Mouse (Mus musculus) frontal cortex, postnatal 14 days (tissue): ENCODE results near the gene Pappa2.
A peak's percentile ranks its signal among the peaks of the same experiment; 100 is the strongest.

ENCODE experiments used
- DNase-seq, 2 experiments: peaks; one replicate each; pipeline ENCODE4 v3.0.0; 2022; ENCODE audit warnings: low spot score in 2 of 2

Pappa2 gene

DNA sequence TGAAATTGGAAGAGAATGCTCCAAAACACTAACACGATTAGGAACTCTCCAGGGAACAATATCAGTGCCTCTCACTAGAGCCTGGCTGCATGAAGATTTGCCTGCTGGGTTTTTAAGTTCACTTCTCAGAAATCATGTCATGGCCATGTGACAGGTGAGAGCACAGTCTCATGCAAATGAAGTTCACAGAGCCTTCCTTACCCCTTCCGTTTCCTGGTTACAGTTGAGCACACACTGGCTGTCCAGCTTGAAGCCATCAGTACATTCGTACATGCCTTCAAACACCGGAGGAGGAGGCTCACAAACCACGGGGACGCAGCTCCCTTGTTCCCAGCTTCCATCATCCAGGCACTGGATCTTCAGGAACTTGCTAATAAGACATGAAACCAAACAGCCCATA is 215.6 kb downstream of the Pappa2 start:
- no peak for DNase-seq

DNA sequence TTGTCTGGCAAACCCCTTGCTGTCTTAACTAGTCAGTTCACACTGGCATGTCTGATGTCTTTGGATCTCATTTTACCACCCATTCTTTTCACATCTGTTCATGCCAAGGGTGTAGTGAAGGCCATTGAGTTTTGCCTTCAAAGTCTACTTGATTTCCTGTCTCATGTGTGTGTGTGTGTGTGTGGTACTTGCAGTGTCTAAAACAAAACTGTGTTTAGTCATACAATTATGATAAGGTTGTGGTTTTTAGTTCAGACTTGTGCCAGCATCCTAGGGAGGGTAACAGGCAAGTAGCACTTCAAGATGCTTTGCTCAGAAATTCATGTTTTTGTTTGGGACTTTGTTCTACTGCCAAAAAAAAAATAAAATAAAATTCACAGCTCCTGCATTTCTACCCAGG is 216.1 kb downstream of the Pappa2 start:
- no peak for DNase-seq

DNA sequence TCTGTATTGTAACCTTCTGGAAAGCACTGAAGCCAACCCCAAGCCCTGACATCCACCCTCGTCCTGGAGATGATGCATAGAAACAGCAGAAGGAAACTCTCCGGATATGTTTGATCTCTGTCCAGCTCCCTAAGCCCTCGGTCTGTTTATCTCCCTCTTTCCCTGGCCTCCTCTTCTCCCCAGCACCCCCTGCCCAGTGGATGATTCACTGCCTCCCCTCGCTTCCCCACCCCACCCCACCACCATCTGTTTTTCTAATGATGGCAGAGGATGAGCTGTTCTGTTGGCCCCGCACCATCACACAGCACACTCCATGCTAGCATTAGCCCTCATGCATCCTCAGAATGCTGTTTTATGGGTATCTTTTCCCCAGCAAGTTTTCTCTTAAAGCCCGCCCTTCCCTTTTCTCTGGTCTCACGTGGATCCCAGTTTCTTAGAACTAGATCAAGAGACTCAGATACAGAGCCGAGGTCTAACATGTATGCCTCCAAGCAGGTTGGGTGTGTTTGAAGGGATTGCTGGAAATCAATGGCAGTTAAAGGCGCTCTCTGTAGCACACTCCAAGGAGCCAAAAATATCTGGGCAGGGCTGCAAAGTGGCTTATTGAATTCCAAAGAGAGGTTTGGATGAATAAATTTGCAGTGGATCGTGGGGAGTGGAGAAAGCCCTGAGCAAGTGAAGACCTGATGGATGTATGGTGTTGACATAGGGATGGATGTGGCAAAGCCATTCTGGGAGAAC is 231.8 kb downstream of the Pappa2 start:
- DNase-seq: no peak

DNA sequence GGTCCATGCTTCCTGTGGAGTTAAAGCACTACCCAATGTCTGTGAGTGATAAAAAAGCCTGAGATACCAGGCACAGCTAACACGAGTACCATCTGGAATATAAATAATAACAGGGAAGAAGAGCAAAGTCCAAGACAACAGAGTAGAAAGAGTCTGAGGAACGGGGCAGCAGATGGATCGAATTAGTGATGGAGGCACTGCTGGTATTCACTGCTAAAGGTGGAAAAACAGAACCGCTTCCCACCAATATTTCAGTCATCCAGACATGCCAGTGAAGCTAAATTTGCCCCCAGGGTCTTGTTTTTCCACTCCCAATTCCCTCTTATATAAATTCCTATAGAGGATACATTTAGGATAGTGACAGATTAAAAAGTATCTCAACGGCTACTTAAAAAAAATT is 238.8 kb downstream of the Pappa2 start:
- DNase-seq: no peak

DNA sequence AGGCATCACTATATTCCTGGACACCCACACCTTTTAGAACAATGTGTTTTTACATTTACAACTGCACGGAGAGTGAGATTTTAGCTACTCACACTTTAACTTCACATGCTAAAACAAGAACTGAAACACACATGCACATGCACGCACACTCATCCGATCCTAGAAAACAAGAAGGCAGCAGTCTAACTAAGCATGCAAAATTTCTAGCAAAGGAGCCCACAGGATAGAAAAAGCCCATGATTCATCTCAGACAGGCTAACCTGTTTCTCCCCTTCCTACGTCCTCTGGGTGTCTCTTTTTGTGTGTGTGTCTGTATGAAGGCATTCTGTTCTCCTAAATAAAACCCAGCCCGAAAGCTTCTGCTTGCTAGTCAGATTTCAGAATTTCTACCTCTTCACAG is 239.3 kb downstream of the Pappa2 start:
- DNase-seq: no peak

DNA sequence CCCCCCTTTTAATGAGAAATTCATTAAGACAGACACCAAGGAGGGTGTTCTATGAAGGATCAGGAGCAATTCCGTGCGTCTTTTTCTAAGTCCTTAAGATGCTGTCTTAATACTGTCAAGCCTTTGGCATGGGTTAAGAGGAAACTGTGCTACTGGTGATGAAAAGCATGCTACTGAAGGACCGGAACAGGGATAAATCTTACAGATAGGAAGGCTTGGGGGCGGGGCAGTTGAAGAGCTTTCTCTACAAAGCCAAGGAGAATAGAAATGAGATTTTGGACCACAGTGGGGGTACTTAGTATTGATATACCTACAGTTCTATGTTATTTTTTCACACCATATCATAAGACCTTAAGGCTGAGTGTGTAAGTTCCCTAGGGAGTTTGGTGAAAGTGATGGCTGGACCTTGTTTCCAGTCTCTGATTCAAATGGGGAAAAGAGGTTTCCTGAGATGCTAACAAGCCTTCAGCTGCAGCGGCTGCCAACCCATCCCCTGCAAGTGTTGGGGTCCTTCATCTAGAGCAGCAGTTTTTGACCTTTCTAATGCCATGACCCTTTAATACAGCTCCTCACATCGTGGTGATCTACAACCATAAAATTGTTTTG is 240.0 kb downstream of the Pappa2 start:
- no peak for DNase-seq

DNA sequence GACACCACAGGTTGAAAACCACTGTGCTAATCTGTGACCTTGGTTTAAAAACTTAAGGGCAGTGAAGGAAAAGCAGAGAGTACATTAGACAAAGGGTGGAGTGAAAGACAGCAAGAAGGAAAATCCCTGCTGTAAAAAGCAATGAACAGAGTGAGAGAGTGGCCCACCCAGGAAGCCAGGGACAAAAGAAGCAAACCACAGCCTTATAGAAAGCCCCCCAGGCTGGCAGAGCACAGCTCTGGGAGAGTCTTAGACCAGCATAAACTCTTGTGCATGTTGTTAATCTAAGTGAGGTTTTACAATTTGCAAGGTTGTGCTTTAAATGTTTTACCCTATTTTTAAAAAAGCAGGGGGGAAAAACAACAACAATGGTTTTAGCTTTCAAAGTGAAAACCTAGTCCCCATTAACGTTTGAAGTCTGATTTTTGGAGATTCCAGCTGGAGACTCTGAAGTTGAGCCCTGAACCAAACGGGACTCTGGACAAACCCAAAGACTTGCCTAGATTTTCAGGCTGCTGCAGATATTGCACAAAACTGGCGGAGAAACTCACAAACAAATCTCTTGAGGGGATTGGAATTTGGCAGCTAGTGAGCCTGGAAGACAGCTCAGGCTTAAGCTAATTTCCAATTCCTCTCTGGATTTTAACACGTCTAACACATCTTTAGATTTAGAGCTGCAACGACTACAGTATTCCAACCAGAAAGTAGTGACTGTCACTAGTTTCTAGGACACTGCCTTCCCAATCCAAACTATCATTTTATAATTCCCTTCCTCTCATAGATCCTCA is 241.0 kb downstream of the Pappa2 start:
- no peak for DNase-seq

DNA sequence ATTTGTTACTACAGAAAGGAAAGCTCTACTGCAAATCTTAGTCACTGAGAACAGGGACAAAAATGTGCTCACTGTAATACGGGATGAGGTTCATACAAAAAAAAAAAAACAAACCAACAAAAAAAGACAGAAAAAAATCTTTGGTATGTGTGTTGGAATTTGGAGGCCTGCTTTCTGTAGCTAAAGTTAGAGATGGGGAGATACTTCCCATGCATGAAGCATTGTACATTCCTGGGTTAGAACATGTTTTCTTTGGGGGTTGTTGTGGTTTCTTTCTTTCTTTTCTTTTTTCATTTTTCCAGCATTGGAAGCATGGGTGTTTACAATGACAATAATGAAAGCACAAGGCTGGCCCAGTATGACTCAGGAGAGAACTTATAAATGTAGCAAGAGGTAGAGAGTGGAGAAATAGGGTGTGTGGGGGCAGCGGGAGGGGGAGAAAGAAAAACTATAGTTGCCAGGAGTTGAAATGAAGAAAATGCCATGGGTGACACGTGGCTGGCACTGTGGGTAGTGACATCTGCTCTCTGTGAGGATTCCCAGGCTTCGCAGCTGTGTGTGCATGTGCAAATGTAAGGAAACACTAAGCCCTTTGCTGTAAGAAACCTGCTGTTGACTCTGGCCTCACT is 247.3 kb downstream of the Pappa2 start:
- DNase-seq: peak in 1 of 2 experiments; percentile 14

DNA sequence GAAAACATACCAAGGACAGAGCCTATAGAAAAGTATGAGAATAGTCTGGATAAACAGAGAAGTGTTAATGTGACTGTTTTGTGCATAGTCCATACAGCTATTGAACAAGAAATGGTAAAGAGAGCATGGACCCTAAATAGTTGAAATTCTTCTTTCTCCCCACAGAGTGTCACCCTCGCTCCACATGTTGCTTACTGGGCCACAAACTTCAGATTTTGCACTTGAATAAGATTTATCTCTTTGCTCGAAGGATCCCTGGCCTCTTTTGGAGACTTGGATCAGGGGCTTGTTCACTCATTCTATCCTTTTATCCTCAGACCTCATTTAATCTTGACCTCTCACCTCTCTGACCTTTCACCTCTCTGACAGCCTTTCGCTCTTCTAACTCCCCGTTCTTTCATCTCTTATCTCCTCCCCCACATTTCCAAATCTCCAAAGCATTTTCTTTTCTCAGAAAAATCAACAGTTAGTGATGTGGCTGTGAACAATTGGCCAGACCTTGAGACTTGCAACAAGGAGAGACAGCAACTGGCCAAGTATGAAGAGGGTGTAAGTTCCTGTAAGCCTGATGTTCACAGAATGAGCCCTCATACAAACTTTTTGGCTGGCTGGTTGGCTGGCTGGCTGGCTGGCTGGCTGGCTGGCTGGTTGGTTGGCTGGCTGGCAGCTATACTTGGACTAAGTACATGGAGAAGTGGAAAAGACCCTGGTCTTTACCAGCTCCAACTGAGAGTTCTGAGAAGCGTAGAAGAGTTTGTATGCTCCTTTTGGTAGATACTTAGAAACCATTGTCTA is 266.8 kb downstream of the Pappa2 start:
- peak in 1 of 2 experiments; percentile 20 for DNase-seq

DNA sequence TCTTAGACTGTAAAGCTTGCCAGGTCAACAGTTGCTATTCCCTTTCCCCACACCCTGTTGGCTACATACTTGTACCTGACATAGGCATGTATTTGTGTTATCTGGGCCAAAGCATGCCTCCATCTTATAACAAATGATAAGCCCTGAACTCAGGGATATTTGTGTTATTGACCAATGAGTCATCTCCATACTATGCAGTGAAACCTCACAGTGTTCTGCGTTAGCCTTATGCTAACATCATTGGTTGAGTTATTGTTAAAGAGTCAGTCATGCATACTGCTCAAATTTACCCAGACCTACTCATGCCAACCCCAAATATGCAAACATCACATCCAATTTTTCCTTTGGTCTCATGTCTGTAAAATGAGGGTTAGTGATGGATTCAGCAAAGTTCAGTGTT is 279.0 kb downstream of the Pappa2 start:
- no peak for DNase-seq

DNA sequence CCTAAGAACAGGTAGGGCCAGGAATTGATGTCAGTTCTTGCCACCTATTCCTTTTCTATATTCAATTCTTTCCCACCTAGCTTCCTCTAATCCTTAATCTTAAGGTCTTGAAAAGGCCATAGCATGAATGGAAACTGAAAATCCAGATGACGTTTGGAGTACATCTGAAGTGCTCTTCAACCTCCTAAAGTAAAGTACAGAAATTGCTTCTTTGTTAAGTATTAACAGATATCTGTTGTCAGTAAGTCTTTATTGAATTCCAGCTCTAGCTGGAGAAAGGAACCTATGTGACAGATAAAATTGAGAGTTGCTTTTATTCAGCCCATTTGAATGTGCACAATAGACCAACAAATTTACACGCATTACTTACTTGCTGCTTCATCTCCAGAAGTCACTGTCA is 280.1 kb downstream of the Pappa2 start:
- DNase-seq: no peak

DNA sequence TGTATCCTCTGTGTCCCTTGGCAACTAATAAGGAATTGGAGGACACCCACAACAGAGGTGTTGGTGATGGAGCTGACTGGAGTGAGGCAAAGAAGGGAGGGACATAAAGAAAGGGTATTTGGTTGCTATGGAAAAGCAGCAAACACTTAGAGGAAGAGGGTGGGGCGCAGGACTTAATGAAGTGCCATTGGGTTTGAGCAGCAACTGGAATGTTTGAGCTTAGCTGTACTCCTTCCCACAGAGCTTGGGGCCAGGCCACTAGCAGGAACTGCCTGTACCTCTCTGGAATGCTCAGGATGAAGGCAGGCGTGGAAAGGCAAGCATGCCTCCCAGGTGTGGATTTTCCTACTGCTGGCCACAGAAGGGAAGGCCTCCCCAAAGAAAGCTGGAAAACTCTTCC is 281.0 kb downstream of the Pappa2 start:
- no peak for DNase-seq

DNA sequence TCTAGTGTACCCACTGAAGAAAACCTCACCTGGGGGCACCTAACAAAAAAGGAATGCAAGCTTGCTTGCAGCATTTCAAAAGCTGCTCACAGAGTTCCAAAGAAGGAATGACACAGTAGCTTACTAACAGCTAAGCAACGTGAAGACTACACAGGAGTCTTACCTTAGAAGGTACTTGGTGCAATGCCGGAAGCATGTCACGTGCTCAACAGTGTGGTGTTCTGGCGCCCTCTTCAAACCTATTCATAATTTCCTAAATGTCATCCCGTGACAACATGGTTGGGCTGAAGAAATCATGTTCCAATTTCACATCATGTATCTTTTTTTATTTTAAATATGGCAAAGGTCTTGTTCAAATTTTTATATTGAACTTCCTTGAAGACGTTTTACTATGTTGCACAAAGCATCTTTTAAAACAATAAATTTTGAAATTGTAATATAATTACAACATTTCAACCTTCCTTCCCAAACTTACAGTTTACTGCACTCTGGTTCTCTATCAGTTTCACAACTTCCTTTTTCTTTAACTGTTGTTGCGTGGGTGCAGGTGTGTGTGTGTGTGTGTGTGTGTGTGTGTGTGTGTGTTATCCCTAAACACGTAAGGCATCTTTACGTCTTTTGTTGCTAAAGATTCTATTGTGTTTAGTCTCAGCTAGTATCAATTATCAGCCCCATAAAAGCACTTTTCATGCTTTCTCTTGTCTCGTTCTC is 282.3 kb downstream of the Pappa2 start:
- no peak for DNase-seq

DNA sequence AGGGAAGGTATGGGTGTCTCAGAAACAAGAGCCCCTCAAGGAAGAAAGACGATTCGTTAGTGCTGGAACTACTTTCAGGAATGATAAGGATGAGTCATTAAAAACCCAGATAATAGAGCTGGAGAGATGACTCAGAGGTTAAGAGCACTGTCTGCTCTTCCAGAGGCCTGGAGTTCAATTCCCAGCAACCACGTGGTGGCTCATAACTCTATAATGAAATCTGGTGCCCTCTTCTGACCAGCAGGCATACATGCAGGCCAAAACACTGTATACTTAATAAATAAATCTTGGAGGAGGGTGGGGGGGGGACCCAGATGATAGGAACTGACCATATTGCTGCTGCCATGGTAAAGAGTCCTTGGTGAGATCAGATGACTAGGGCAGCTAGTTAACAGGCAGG is 282.9 kb downstream of the Pappa2 start:
- no peak for DNase-seq

DNA sequence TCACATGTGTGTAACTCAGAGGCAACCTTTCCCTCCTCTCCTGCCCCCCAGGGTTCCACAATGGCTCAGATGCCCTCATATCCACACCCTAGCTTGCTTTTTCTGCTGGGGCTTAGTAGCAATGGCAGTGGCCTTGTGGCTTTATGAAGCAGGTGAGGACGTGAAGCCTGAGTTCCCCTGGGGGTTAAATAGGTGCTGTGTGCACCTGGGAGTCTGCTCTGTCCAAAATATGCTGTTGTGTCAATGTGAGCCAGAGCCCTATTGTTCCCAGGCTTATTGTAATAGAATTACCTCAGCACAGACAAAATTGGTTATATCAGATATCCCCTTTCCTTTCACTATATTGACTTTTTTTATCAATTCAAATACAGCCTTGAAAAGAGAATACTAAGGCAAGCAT is 292.6 kb downstream of the Pappa2 start:
- DNase-seq: no peak

DNA sequence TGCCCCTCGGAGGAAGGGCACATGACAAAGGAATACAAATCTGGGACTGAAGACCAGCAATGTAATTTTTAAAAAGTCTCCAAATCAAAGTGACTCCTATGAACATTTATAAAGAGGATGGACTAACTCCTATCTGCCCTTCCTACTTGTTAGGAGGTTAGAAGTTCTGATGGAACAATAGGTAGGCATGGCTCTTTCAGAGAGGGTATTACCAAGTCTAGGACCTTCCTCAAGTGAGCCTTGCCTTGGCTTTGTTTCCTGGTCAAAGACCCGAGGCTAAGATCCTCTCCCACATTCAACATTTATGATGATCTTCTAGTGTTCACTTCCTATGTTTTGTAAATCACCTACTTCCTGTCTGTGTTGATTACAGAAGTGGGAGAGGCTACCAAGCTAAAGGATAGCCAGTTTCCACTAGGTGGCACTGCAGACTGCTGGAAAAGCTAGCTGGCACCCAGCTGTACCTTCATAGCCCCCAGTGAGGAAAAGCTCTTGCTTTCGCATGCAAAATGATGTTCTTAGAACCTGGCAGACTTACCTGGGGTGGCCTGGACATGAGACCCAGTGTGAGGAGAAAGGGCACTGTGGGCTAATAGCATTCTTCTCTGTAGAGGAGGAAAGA is 310.2 kb downstream of the Pappa2 start:
- DNase-seq: peak in 1 of 2 experiments; percentile 43

DNA sequence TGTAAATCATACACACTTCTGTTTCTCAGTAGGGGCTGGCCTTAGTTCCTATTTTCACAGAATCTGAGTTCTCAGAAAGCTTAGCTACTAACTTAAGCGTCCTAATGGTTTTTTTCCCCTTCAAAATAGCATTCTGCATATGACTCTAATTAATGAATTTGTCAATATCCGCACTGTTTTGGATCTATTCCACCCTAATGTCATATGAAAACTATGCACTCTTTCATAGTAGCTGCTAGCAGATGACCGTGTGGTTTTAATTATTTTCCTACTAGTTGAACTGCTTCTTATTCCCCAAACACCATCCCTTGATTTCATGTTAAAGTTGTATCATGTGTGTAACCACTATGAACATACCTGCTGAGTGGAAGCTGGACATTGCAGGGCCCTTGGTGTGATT is 314.3 kb downstream of the Pappa2 start:
- no peak for DNase-seq
